Mouse (Mus musculus) cortical plate, adult 2 months (tissue): ENCODE measurements at regions not wholly inside any gene's neighbourhood (a gene's known extent, or its start where the extent isn't known, plus 50 kb on each side); places are given as distances from the start of the nearest gene placed in this dataset.

Experiments
- CTCF ChIP-seq: fragments of 200-500 bp; IDR thresholded peaks from 2 replicates; pipeline ENCODE4 v1.5.1; 2011; ENCODE audit warnings: mild to moderate bottlenecking, control low read depth, low read length; ENCODE audit not compliant: insufficient read depth; ENCODE audit errors: extremely low read depth
- POLR2A ChIP-seq: fragments of 200-500 bp; IDR thresholded peaks from 2 replicates; pipeline ENCODE4 v1.6.1; 2011; ENCODE audit warnings: mild to moderate bottlenecking, low read length, control low read depth; ENCODE audit not compliant: insufficient read depth; ENCODE audit errors: extremely low read depth

GRCm38 (mm10) chr2:16849916-16850315 lies 493.8 kb downstream of the Plxdc2 start:
- TF ChIP-seq CTCF (no peak), POLR2A (no peak)
